Mouse (Mus musculus) liver, adult 2 months (tissue): ENCODE measurements around the gene Rad51b.

ENCODE experiments used
- CTCF ChIP-seq: fragments of 200-500 bp; IDR thresholded peaks from 2 replicates; pipeline ENCODE4 v1.5.1; 2011; ENCODE audit warnings: low read depth, low read length, control low read depth
- POLR2A ChIP-seq: fragments of 200-500 bp; IDR thresholded peaks from 2 replicates; pipeline ENCODE4 v1.6.1; 2011; ENCODE audit warnings: low read length, control low read depth; ENCODE audit not compliant: insufficient read depth; ENCODE audit errors: extremely low read depth

DNA sequence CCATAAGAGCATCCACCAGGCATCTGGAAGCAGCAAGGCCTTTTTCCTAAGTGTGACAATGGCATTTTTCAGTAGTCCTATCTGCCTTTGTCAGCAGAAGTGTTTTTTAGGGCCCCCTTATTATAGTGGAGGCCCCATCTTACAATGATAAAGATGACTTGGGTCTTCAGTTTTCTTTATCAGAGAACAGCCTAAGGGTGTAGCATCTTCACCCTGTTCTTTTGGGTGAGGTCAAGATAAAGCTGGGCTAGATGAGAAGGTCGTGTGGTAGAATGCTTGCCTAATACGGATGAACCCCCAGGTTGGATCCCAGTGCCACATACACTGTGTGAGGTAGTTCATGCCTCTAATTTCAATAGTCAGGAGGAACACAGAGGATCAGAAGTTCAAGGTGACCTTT lies 307.8 kb downstream of the Rad51b start:
- TF ChIP-seq CTCF (no peak), POLR2A (no peak)
